Mouse (Mus musculus): ENCODE results near the gene Mki67.

Mki67 gene

GRCm38 (mm10) chr7:135668852-135669739 is 47.1 kb downstream of the Mki67 start:
- peak; percentile 88 for DNase-seq (ENCODE audit: low read depth, low spot score)

GRCm38 (mm10) chr7:135666314-135666713 is 49.8 kb downstream of the Mki67 start:
- DNase-seq (ENCODE audit: low read depth, low spot score): no peak

GRCm38 (mm10) chr7:135664211-135664610 is 52.0 kb downstream of the Mki67 start:
- no peak for DNase-seq (ENCODE audit: low read depth, low spot score)

- no peak for DNase-seq (ENCODE audit: low read depth, low spot score)
These were observed 55.8 kb downstream of the Mki67 start for GRCm38 (mm10) chr7:135660314-135660713.

GRCm38 (mm10) chr7:135659314-135659935 is 56.7 kb downstream of the Mki67 start:
- no peak for DNase-seq (ENCODE audit: low read depth, low spot score)

GRCm38 (mm10) chr7:135658150-135658549 is 58.0 kb downstream of the Mki67 start:
- DNase-seq (ENCODE audit: low read depth, low spot score): no peak

- peak; percentile 47 for DNase-seq (ENCODE audit: low read depth, low spot score)
These were observed 61.0 kb downstream of the Mki67 start for GRCm38 (mm10) chr7:135655113-135655512.

- DNase-seq (ENCODE audit: low read depth, low spot score): no peak
These were observed 61.9 kb downstream of the Mki67 start for GRCm38 (mm10) chr7:135654288-135654687.

GRCm38 (mm10) chr7:135653601-135654000 is 62.6 kb downstream of the Mki67 start:
- no peak for DNase-seq (ENCODE audit: low read depth, low spot score)

- DNase-seq (ENCODE audit: low read depth, low spot score): no peak
These were observed 63.4 kb downstream of the Mki67 start for GRCm38 (mm10) chr7:135652781-135653180.

- DNase-seq (ENCODE audit: low read depth, low spot score): no peak
These were observed 64.2 kb downstream of the Mki67 start for GRCm38 (mm10) chr7:135651831-135652511.

GRCm38 (mm10) chr7:135650061-135650460 is 66.1 kb downstream of the Mki67 start:
- no peak for DNase-seq (ENCODE audit: low read depth, low spot score)

- no peak for DNase-seq (ENCODE audit: low read depth, low spot score)
These were observed 66.9 kb downstream of the Mki67 start for GRCm38 (mm10) chr7:135649306-135649705.

GRCm38 (mm10) chr7:135648821-135649220 is 67.3 kb downstream of the Mki67 start:
- DNase-seq (ENCODE audit: low read depth, low spot score): no peak

GRCm38 (mm10) chr7:135646976-135647375 is 69.2 kb downstream of the Mki67 start:
- no peak for DNase-seq (ENCODE audit: low read depth, low spot score)

- DNase-seq (ENCODE audit: low read depth, low spot score): no peak
These were observed 71.7 kb downstream of the Mki67 start for GRCm38 (mm10) chr7:135644452-135644851.

- peak; percentile 93 for DNase-seq (ENCODE audit: low read depth, low spot score)
These were observed 74.3 kb downstream of the Mki67 start for GRCm38 (mm10) chr7:135641698-135642507.

Measured in brain, adult 2 months (tissue).